Mouse (Mus musculus) heart, embryonic 14.5 days (tissue): Measurements from ENCODE around the gene D630003M21Rik. TPM values are rescaled to one million over a fixed set of nuclear protein-coding genes. Genes with fewer than 3 reads are reported as not detected.

Experiments used
- ATAC-seq: fragments of 200-750 bp; cut with Nextera tagmentation; 2 replicates; pipeline ENCODE4 v1.8.0; 2017; ENCODE audit warnings: low read depth, moderate TSS enrichment; ENCODE audit not compliant: insufficient number of reproducible peaks, insufficient read depth, low FRiP score
- H3K27ac ChIP-seq, 2 experiments: fragments of 200-500 bp in 1 of 2; fragments of 300-500 bp in 1 of 2; sonication (generic) in 1 of 2; replicated peaks in 1 of 2; 2 replicates each; pipeline ENCODE4 v1.5.1; 2012 to 2014; ENCODE audit warnings: low read depth in 2 of 2, low read length in 2 of 2, control low read depth in 1 of 2, mild to moderate bottlenecking in 1 of 2, mixed read lengths in 1 of 2; ENCODE audit not compliant: control insufficient read depth in 1 of 2, insufficient read depth in 1 of 2
- H3K27me3 ChIP-seq: fragments of 300-500 bp; sonication (generic); 2 replicates; pipeline ENCODE4 v1.6.1; 2014; ENCODE audit warnings: mild to moderate bottlenecking, low read length, control low read depth; ENCODE audit not compliant: control insufficient read depth, insufficient read depth
- H3K36me3 ChIP-seq: fragments of 300-500 bp; sonication (generic); 2 replicates; pipeline ENCODE4 v1.6.1; 2014; ENCODE audit warnings: mild to moderate bottlenecking, control low read depth, low read length, mixed read lengths; ENCODE audit not compliant: control insufficient read depth, insufficient read depth
- H3K4me1 ChIP-seq, 2 experiments: fragments of 200-500 bp in 1 of 2; fragments of 300-500 bp in 1 of 2; sonication (generic) in 1 of 2; 2 replicates each; pipeline ENCODE4 v1.6.1; 2012 to 2014; ENCODE audit warnings: low read length in 2 of 2, control low read depth in 1 of 2, mixed read lengths in 1 of 2; ENCODE audit not compliant: control insufficient read depth in 2 of 2, insufficient read depth in 2 of 2
- H3K4me2 ChIP-seq: fragments of 300-500 bp; sonication (generic); 2 replicates; pipeline ENCODE4 v1.6.1; 2014; ENCODE audit warnings: mild to moderate bottlenecking, low read length
- H3K4me3 ChIP-seq, 2 experiments: fragments of 200-500 bp in 1 of 2; fragments of 300-500 bp in 1 of 2; sonication (generic) in 1 of 2; 2 replicates each; pipeline ENCODE4 v1.5.1; 2012 to 2014; ENCODE audit warnings: low read length in 2 of 2, mild to moderate bottlenecking in 2 of 2, control low read depth in 1 of 2, low read depth in 1 of 2, moderate library complexity in 1 of 2; ENCODE audit not compliant: control insufficient read depth in 1 of 2, insufficient read depth in 1 of 2
- H3K9ac ChIP-seq: fragments of 300-500 bp; sonication (generic); 2 replicates; pipeline ENCODE4 v1.6.1; 2014; ENCODE audit warnings: mild to moderate bottlenecking, low read length
- H3K9me3 ChIP-seq: fragments of 300-500 bp; sonication (generic); 2 replicates; pipeline ENCODE4 v1.6.1; 2016; ENCODE audit warnings: low read length, control low read depth; ENCODE audit not compliant: control insufficient read depth
- WGBS: fragments of 180-500 bp; shearing (Covaris S2); extraction: QIAGEN DNeasy Blood & Tissue Kit; methylation state at CpG from one replicate; pipeline ENCODE4 v1.1.7; 2014; 5-methylcytosine and 5-hydroxymethylcytosine counted together
- polyA plus RNA-seq: library from polyadenylated mRNA; unstranded; fragments of >200 nt; fragmentation: Nextera tagmentation; extraction: Ambion mirVana; gene quantifications from 2 replicates; pipeline ENCODE4 v1.2.1, GENCODE M21; 2014

D630003M21Rik gene
- polyA plus RNA-seq, 1 experiment from 2014 or later: 1.3 TPM

DNA sequence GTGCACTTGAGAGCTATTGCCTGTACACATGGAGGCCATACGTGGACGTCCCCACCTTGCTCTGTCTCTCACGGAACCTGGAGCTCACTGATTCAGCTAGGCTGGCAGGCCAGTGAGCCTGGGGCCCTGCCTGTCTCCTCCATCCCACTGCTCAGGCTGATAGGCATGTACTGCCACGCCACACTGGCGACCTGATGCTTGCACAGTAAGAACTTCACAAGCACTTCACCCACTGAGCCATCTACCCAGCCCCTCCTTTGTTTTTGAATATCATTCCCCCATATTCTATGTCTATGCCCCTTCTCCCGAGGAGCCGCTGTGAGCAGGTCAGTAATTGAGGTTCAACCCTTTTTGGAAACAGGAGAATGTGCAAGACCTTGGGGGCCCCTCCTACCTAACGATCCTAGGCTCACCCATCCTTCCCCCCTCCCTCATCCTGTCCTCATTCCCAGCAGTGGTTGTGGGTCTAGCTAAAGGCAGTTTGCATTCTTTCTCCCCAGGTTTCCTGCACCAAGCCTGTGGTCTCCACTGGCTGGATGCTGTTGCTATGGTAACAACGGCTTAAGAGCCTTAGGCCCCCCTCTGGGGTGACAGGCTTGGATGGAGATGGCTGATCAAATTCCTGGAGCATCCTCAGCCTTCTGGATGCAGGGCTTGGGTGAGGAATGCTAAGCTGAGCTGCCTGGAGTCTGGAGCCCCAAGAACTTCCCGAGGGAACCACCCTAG is 35.2 kb downstream of the D630003M21Rik start:
- H3K27me3 ChIP-seq: no peaks in the 10 kb centered on the region
- H3K4me1 ChIP-seq: peaks cover 2 to 7% of the 10 kb centered on the region in 2 experiments; a peak in 2 of 4 replicates
- no peaks in the 10 kb centered on the region for H3K9me3 ChIP-seq
- no peak overlapping the region for H3K4me3 ChIP-seq
- 56% methylated on average over 10 of the region's 10 CpGs for WGBS
- H3K9ac ChIP-seq: no peak overlapping the region
- no peak for ATAC-seq
- no peak overlapping the region for H3K4me2 ChIP-seq
- H3K27ac ChIP-seq: no peak overlapping the region
- H3K36me3 ChIP-seq: no peaks in the 10 kb centered on the region

- Histone ChIP-seq H3K36me3 (no peaks in the 10 kb centered on the region), H3K27ac (no peak overlapping the region), H3K9me3 (no peaks in the 10 kb centered on the region), H3K27me3 (no peaks in the 10 kb centered on the region), H3K4me3 (no peak overlapping the region), H3K4me1 (peaks cover 2 to 7% of the 10 kb centered on the region in 2 experiments; a peak in 2 of 4 replicates), H3K9ac (no peak overlapping the region), H3K4me2 (no peak overlapping the region)
- ATAC-seq: peak; percentile 36; the same call in 1 of the 2 replicates
- WGBS: 40% methylated on average over 7 of the region's 7 CpGs
Measured at GRCm38 (mm10) chr2:158191098-158191497, 37.9 kb downstream of the D630003M21Rik start.

GRCm38 (mm10) chr2:158189451-158189850 is 39.6 kb downstream of the D630003M21Rik start:
- Histone ChIP-seq H3K9me3 (no peaks in the 10 kb centered on the region), H3K27ac (no peak overlapping the region), H3K4me1 (peaks cover 2 to 7% of the 10 kb centered on the region in 2 experiments; a peak in 2 of 4 replicates), H3K27me3 (no peaks in the 10 kb centered on the region), H3K9ac (no peak overlapping the region), H3K4me2 (no peak overlapping the region), H3K36me3 (no peaks in the 10 kb centered on the region), H3K4me3 (no peak overlapping the region)
- ATAC-seq: no peak
- WGBS: 73% methylated on average over 11 of the region's 11 CpGs

DNA sequence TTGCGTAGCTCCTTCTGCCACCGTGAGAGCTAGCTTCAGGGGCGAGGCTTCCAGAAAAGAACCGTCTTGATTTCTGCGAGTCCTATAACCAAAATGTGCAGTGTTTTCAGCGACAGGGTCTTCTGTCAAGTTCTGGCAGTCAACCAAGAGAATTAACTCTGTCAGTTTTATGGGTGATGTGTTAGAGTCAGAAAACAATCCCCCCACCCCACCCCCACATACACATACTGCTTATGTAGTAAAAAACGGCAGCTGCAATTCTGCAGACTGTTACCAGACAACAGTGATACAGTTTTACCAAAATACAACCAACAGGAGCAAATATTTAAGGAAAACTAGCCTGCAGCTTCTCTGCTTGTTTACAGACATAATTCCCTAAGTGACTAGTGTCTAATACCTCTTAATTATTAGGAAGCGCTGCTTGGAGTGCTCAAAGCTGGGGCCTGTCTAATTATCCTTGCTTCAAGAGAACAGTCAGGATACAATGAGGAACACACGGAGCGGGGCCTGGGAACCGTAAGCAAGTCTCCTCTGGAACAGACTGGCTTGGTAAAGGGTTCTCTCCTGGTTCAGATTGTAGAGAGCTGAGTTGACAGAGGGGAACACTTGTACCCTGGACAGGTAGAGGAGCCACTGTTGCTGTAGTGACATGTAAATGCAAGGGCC is 42.7 kb downstream of the D630003M21Rik start:
- Histone ChIP-seq H3K4me2 (no peak overlapping the region), H3K27ac (no peak overlapping the region), H3K9me3 (no peaks in the 10 kb centered on the region), H3K4me1 (peaks cover 2 to 6% of the 10 kb centered on the region in 2 experiments; a peak in 2 of 4 replicates), H3K36me3 (no peaks in the 10 kb centered on the region), H3K27me3 (no peaks in the 10 kb centered on the region), H3K9ac (no peak overlapping the region), H3K4me3 (no peak overlapping the region)
- WGBS: 77% methylated on average over 11 of the region's 11 CpGs
- ATAC-seq: no peak

DNA sequence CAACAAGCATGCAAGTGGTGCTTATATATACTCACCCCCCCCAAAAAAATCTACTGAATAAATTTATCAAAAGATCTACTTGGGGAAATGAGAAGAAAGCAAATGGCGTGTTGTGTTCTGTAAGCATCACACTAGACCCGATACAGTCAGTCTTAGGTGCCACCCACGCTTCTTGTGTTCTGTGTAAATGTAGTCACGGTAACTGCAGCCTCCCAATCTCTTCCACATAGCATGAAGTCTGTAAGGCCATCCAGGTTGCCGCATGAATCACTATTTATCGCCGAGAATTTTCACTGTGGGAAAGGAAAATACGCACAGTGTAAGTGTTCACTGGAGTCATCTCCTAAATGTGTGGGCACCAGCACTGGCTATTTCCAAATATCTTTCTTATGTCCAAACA is 45.8 kb downstream of the D630003M21Rik start:
- ATAC-seq: no peak
- no peaks in the 10 kb centered on the region for H3K27me3 ChIP-seq
- H3K4me2 ChIP-seq: no peak overlapping the region
- H3K4me3 ChIP-seq: no peak overlapping the region
- no peak overlapping the region for H3K27ac ChIP-seq
- WGBS: 84% methylated on average over 8 of the region's 8 CpGs
- H3K4me1 ChIP-seq: peaks cover 10 to 13% of the 10 kb centered on the region in 2 experiments
- H3K9ac ChIP-seq: no peak overlapping the region
- H3K9me3 ChIP-seq: no peaks in the 10 kb centered on the region
- no peaks in the 10 kb centered on the region for H3K36me3 ChIP-seq

DNA sequence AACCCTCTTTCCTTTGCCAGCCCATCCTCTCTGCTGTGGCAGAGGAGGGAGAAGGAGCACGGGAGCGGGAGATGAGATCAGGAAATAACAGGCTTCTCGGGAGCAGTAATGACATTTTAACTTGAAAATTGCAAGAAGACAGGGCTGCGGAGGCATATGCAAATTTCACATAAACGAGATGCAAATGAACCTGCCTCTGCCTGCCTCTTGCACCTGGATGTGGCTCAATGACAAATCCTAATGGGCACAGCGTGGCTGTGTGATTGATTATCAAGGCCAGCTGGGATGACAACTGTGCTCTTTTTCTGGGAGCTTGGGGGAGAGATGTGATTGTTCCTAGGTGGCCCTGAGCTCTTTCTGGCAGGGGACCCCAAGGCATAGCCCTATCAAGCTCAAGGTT is 47.1 kb downstream of the D630003M21Rik start:
- H3K4me1 ChIP-seq: peaks cover 10 to 13% of the 10 kb centered on the region in 2 experiments
- 64% methylated on average over 6 of the region's 6 CpGs for WGBS
- H3K4me3 ChIP-seq: no peak overlapping the region
- H3K27me3 ChIP-seq: no peaks in the 10 kb centered on the region
- no peaks in the 10 kb centered on the region for H3K9me3 ChIP-seq
- no peak overlapping the region for H3K9ac ChIP-seq
- no peak for ATAC-seq
- no peak overlapping the region for H3K4me2 ChIP-seq
- no peak overlapping the region for H3K27ac ChIP-seq
- no peaks in the 10 kb centered on the region for H3K36me3 ChIP-seq

DNA sequence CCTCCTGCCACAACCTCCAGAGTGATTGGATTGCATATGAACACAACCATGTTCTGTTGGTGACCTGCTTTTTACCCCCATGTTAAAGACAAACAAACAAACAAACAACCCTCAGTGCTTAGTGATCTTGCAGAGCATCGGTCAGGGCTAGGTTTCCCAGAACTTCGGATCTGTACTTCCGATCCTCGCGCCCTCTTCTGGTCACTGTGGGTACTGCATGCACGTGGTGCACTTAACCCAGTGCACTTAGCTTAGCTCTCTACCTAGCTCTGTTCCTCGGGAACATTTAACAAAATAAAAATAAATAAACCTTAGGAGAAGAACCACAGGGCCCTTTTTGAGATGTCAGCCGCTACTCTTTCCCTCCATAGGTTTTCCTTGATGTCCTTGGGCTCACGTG is 48.2 kb downstream of the D630003M21Rik start:
- Histone ChIP-seq H3K9me3 (no peaks in the 10 kb centered on the region), H3K27ac (no peak overlapping the region), H3K9ac (no peak overlapping the region), H3K4me1 (peaks cover 13 to 14% of the 10 kb centered on the region in 2 experiments), H3K36me3 (no peaks in the 10 kb centered on the region), H3K4me2 (no peak overlapping the region), H3K27me3 (no peaks in the 10 kb centered on the region), H3K4me3 (no peak overlapping the region)
- 47% methylated on average over 9 of the region's 9 CpGs for WGBS
- no peak for ATAC-seq
